Mouse (Mus musculus): ENCODE measurements at regions not wholly inside any gene's neighbourhood (a gene's known extent, or its start where the extent isn't known, plus 50 kb on each side); places are given as distances from the start of the nearest gene placed in this dataset.

DNA sequence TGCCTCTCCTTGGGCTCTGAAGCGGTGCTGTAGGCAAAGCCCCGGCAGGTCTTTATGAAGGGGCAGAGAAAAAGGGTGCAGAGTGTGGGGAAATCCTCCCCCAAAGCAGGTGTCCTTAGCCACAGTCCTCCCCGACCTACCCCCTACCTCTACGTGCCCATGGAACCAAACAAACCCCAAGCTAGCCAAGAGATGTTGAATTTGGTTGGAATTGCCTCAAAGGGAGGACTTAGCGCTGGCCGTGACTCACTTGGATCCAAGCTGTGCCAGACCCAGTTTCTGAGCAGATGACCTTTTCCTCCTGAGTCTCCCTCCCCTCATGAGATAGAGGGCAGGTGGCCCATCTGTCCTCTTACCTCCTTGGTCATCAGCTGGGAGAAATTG, 74.9 kb downstream of the E030025P04Rik start:
- peak overlapping the region; percentile 12; the same call in 1 of the 2 replicates for H3K4me2 ChIP-seq (ENCODE audit: low read length)
- peak overlapping the region; percentile 71 for H3K27ac ChIP-seq (replicated peaks; ENCODE audit: low read depth, low read length)
- no peak for DNase-seq
- no peaks in the 10 kb centered on the region for H3K36me3 ChIP-seq (ENCODE audit: control insufficient read depth, insufficient read depth, low read length)
- peaks cover 19% of the 10 kb centered on the region for H3K4me1 ChIP-seq (ENCODE audit: control insufficient read depth, insufficient read depth, low read length)
- H3K9me3 ChIP-seq (ENCODE audit: control insufficient read depth, low read length) = no peaks in the 10 kb centered on the region
- no peak; the same call in none of the 2 replicates for ATAC-seq (ENCODE audit: low FRiP score, low TSS enrichment)
- H3K9ac ChIP-seq (replicated peaks; ENCODE audit: low read length) = no peak overlapping the region
- H3K4me3 ChIP-seq (replicated peaks; ENCODE audit: low read depth, low read length) = no peak overlapping the region
- no peaks in the 10 kb centered on the region for H3K27me3 ChIP-seq (ENCODE audit: control insufficient read depth, insufficient read depth, low read length)
- WGBS = 29% methylated on average over 6 of the region's 6 CpGs

DNA sequence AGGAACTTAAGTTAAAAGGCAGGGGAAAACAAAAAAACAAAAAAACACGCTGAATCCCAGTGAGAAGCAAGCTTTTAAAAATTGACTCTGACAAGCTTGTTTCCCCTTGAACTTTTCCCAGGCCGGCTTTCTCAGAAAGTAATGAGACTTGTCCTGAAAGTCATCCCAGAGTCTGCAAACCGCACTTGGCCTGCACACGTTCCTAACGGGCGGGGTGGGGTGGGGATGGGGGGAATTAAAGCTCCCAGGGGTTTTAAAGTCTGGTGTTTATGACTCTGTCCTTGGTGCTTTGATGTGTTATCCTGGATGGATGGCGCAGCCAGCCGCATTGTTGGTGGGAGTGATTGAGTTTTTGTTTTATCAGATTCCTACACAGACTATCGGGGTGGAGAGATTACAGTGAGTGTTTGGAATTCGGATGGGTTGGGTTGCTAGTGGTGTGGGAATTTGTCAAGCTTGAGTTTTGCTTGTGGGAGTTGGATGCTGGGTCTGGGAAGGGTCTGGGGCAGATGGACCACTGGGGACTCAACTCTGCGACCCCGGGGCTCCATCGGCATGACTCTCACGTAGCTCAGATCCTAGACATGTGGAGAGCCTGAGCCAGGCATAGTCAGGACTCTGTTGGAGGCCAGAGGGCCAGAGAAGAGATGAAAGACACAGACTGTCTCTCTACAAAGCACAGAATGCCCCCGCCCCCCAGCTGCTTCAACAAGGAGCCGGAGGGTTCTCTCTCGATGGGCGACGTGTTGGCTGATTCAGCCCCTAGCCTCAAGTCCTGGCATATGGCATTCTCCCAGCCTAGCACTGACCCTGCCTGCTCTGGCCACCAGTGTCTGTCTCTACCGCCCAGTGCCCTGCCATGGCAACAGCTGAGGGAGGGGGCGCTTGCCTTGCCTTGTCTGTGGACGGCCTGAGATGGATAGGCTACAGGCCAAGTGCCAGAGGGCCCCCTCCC, 75.5 kb downstream of the E030025P04Rik start:
- Histone ChIP-seq H3K27ac (replicated peaks; ENCODE audit: low read depth, low read length) (peak overlapping the region; percentile 71), H3K9ac (replicated peaks; ENCODE audit: low read length) (no peak overlapping the region), H3K4me1 (ENCODE audit: control insufficient read depth, insufficient read depth, low read length) (peaks cover 19% of the 10 kb centered on the region), H3K27me3 (ENCODE audit: control insufficient read depth, insufficient read depth, low read length) (no peaks in the 10 kb centered on the region), H3K4me3 (replicated peaks; ENCODE audit: low read depth, low read length) (no peak overlapping the region), H3K36me3 (ENCODE audit: control insufficient read depth, insufficient read depth, low read length) (no peaks in the 10 kb centered on the region), H3K9me3 (ENCODE audit: control insufficient read depth, low read length) (no peaks in the 10 kb centered on the region), H3K4me2 (ENCODE audit: low read length) (peak overlapping the region; percentile 12; the same call in 1 of the 2 replicates)
- peak; percentile 77 for DNase-seq
- peak; percentile 77 for ATAC-seq (ENCODE audit: low FRiP score, low TSS enrichment)
- 16% methylated on average over 22 of the region's 22 CpGs for WGBS

DNA sequence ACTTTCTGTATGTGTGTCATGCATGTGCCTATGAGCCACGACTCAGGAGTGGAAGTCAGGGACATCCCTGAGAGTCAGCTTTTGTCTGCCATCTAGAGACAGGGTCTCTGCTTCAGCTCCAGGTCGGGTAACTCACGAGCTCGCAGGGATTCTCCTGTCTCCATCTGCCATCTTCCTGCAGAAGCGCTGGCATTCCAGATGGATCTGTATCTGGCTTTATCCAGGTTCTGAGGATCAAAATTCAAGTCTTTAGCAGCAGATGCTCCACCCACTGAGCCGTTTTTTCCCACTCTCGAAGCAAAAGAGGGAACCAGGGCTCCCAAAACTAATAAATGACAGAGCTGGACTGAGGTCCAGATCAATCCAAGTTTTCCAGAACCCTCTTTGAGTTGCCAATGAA, 76.4 kb downstream of the E030025P04Rik start:
- WGBS = 62% methylated on average over 7 of the region's 7 CpGs
- Histone ChIP-seq H3K27ac (replicated peaks; ENCODE audit: low read depth, low read length) (0 out of 2 replicates have a peak overlapping the region, but pooled peaks have one; percentile 71), H3K36me3 (ENCODE audit: control insufficient read depth, insufficient read depth, low read length) (no peaks in the 10 kb centered on the region)

DNA sequence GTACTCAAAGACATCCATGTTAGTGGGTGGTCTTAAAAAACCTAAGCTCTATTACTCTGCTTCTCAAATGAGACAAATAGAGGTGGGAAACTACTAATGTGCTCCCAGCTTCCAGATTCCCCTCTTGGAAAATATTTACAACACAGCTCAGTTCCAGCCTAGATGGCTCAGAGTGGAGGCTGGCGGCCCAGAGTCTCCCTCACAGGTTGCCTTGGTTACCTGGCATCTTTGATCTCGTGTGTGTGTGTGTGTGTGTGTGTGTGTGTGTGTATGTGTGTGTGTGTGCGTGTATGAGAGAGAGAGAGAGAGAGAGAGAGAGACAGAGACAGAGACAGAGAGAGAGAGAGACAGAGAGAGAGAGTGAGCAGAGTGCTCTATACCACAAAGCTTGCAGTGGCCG, 82.2 kb downstream of the E030025P04Rik start:
- Histone ChIP-seq H3K4me1 (ENCODE audit: control insufficient read depth, insufficient read depth, low read length) (no peaks in the 10 kb centered on the region), H3K27me3 (ENCODE audit: control insufficient read depth, insufficient read depth, low read length) (no peaks in the 10 kb centered on the region), H3K36me3 (ENCODE audit: control insufficient read depth, insufficient read depth, low read length) (no peaks in the 10 kb centered on the region), H3K27ac (replicated peaks; ENCODE audit: low read depth, low read length) (no peak overlapping the region), H3K4me2 (ENCODE audit: low read length) (no peak overlapping the region), H3K9ac (replicated peaks; ENCODE audit: low read length) (no peak overlapping the region), H3K9me3 (ENCODE audit: control insufficient read depth, low read length) (no peaks in the 10 kb centered on the region), H3K4me3 (replicated peaks; ENCODE audit: low read depth, low read length) (no peak overlapping the region)
- WGBS = 60% methylated on average over 4 of the region's 4 CpGs
- peak; percentile 57 for DNase-seq
- ATAC-seq (ENCODE audit: low FRiP score, low TSS enrichment) = no peak

More for the DNA sequence above, 76.4 kb downstream of the E030025P04Rik start:
- Histone ChIP-seq H3K4me2 (ENCODE audit: low read length) (no peak overlapping the region), H3K4me1 (ENCODE audit: control insufficient read depth, insufficient read depth, low read length) (peaks cover 19% of the 10 kb centered on the region), H3K4me3 (replicated peaks; ENCODE audit: low read depth, low read length) (no peak overlapping the region), H3K9me3 (ENCODE audit: control insufficient read depth, low read length) (no peaks in the 10 kb centered on the region), H3K9ac (replicated peaks; ENCODE audit: low read length) (no peak overlapping the region), H3K27me3 (ENCODE audit: control insufficient read depth, insufficient read depth, low read length) (no peaks in the 10 kb centered on the region)
- DNase-seq (no peak), ATAC-seq (ENCODE audit: low FRiP score, low TSS enrichment) (no peak)

GRCm38 (mm10) chr11:109060527-109060908, 83.7 kb downstream of the E030025P04Rik start:
- H3K36me3 ChIP-seq (ENCODE audit: control insufficient read depth, insufficient read depth, low read length) = no peaks in the 10 kb centered on the region

GRCm38 (mm10) chr11:109059863-109060526, 84.2 kb downstream of the E030025P04Rik start:
- 94% methylated on average over 12 of the region's 12 CpGs for WGBS
- ATAC-seq (ENCODE audit: low FRiP score, low TSS enrichment) (no peak), DNase-seq (no peak)
- Histone ChIP-seq H3K9me3 (ENCODE audit: control insufficient read depth, low read length) (no peaks in the 10 kb centered on the region), H3K9ac (replicated peaks; ENCODE audit: low read length) (no peak overlapping the region), H3K4me2 (ENCODE audit: low read length) (no peak overlapping the region), H3K27me3 (ENCODE audit: control insufficient read depth, insufficient read depth, low read length) (no peaks in the 10 kb centered on the region), H3K4me3 (replicated peaks; ENCODE audit: low read depth, low read length) (no peak overlapping the region), H3K36me3 (ENCODE audit: control insufficient read depth, insufficient read depth, low read length) (no peaks in the 10 kb centered on the region), H3K4me1 (ENCODE audit: control insufficient read depth, insufficient read depth, low read length) (no peaks in the 10 kb centered on the region), H3K27ac (replicated peaks; ENCODE audit: low read depth, low read length) (no peak overlapping the region)

More at GRCm38 (mm10) chr11:109060527-109060908, 83.7 kb downstream of the E030025P04Rik start:
- WGBS = 92% methylated on average over 3 of the region's 3 CpGs
- Histone ChIP-seq H3K4me1 (ENCODE audit: control insufficient read depth, insufficient read depth, low read length) (no peaks in the 10 kb centered on the region), H3K4me3 (replicated peaks; ENCODE audit: low read depth, low read length) (no peak overlapping the region), H3K27ac (replicated peaks; ENCODE audit: low read depth, low read length) (no peak overlapping the region), H3K27me3 (ENCODE audit: control insufficient read depth, insufficient read depth, low read length) (no peaks in the 10 kb centered on the region), H3K4me2 (ENCODE audit: low read length) (no peak overlapping the region), H3K9ac (replicated peaks; ENCODE audit: low read length) (no peak overlapping the region), H3K9me3 (ENCODE audit: control insufficient read depth, low read length) (no peaks in the 10 kb centered on the region)
- ATAC-seq (ENCODE audit: low FRiP score, low TSS enrichment) = no peak
- no peak for DNase-seq

- DNase-seq = no peak
- no peak for ATAC-seq (ENCODE audit: low FRiP score, low TSS enrichment)
Observed at GRCm38 (mm10) chr11:109058021-109058420, 86.1 kb downstream of the E030025P04Rik start.

DNA sequence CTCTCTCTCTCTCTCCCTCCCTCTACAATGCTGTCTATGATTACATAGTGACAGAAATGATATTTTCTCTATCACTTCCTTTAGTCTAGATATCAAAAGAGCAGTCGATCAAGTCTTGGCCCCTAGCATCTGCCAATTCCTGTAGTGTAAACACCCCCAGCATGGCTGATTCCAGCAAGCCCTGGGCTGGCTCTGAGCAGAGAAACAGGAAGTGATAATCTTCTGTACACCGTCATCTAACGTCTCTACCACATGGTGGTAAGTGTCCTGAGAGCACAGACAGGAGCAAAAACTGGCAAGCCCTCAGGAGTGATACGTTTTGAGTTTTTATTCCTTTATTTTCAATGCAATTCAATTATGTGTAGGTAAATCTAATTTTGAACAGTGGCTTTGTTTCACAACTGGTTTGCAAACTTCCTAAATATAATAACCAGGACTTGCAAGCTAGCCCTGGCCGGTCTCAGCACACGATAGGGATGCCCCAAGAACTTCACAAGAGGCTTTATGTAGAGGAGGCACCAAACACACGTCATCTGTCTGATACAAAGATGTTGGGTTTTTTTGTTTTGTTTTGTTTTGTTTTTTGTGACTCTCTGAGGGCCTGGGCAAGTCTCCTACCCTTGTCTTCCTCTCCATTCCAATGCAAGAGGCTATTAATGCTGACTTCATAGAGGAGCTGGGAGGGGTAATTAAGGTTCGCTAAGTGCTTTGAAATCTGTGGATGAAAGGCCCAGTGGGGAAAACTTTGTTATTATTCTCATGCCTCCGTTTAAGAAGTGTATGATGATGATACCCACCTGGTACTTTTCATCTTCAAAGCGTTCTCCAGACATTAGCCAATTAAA, 95.7 kb downstream of the E030025P04Rik start:
- H3K36me3 ChIP-seq (ENCODE audit: control insufficient read depth, insufficient read depth, low read length) = no peaks in the 10 kb centered on the region
- no peak overlapping the region for H3K27ac ChIP-seq (replicated peaks; ENCODE audit: low read depth, low read length)
- ATAC-seq (ENCODE audit: low FRiP score, low TSS enrichment) = no peak
- H3K27me3 ChIP-seq (ENCODE audit: control insufficient read depth, insufficient read depth, low read length) = no peaks in the 10 kb centered on the region
- no peak overlapping the region for H3K9ac ChIP-seq (replicated peaks; ENCODE audit: low read length)
- 86% methylated on average over 10 of the region's 10 CpGs for WGBS
- DNase-seq = no peak
- no peak overlapping the region for H3K4me3 ChIP-seq (replicated peaks; ENCODE audit: low read depth, low read length)
- H3K9me3 ChIP-seq (ENCODE audit: control insufficient read depth, low read length) = no peaks in the 10 kb centered on the region
- H3K4me1 ChIP-seq (ENCODE audit: control insufficient read depth, insufficient read depth, low read length) = no peaks in the 10 kb centered on the region
- no peak overlapping the region for H3K4me2 ChIP-seq (ENCODE audit: low read length)

More at GRCm38 (mm10) chr11:109058021-109058420, 86.1 kb downstream of the E030025P04Rik start:
- Histone ChIP-seq H3K36me3 (ENCODE audit: control insufficient read depth, insufficient read depth, low read length) (no peaks in the 10 kb centered on the region), H3K27me3 (ENCODE audit: control insufficient read depth, insufficient read depth, low read length) (no peaks in the 10 kb centered on the region), H3K9me3 (ENCODE audit: control insufficient read depth, low read length) (no peaks in the 10 kb centered on the region), H3K4me3 (replicated peaks; ENCODE audit: low read depth, low read length) (no peak overlapping the region), H3K9ac (replicated peaks; ENCODE audit: low read length) (no peak overlapping the region), H3K4me1 (ENCODE audit: control insufficient read depth, insufficient read depth, low read length) (no peaks in the 10 kb centered on the region), H3K27ac (replicated peaks; ENCODE audit: low read depth, low read length) (no peak overlapping the region), H3K4me2 (ENCODE audit: low read length) (no peak overlapping the region)
